Mouse (Mus musculus) limb, embryonic 12.5 days (tissue): ENCODE data around the gene Aff3. TPM values are rescaled to one million over a fixed set of nuclear protein-coding genes. Genes with fewer than 3 reads are reported as not detected.

Experiments
- ATAC-seq: fragments of 200-750 bp; cut with Nextera tagmentation; 2 replicates; pipeline ENCODE4 v1.8.0; 2017; ENCODE audit warnings: low read depth, moderate TSS enrichment; ENCODE audit not compliant: insufficient number of reproducible peaks, insufficient read depth, low FRiP score, low TSS enrichment
- H3K27ac ChIP-seq: fragments of 300-500 bp; sonication (generic); 2 replicates; pipeline ENCODE4 v1.5.1; 2016; ENCODE audit warnings: mild to moderate bottlenecking, moderate library complexity
- H3K27me3 ChIP-seq: fragments of 300-500 bp; sonication (generic); 2 replicates; pipeline ENCODE4 v1.6.1; 2016; ENCODE audit warnings: mild to moderate bottlenecking, moderate library complexity
- H3K36me3 ChIP-seq: fragments of 300-500 bp; sonication (generic); 2 replicates; pipeline ENCODE4 v1.6.1; 2016; ENCODE audit warnings: mild to moderate bottlenecking, moderate library complexity
- H3K4me1 ChIP-seq: fragments of 300-500 bp; sonication (generic); replicated peaks from 2 replicates; pipeline ENCODE4 v1.6.1; 2016
- H3K4me2 ChIP-seq: fragments of 300-500 bp; sonication (generic); 2 replicates; pipeline ENCODE4 v1.6.1; 2016; ENCODE audit warnings: mild to moderate bottlenecking, moderate library complexity
- H3K4me3 ChIP-seq: fragments of 300-500 bp; sonication (generic); replicated peaks from 2 replicates; pipeline ENCODE4 v1.5.1; 2016; ENCODE audit warnings: mild to moderate bottlenecking
- H3K9ac ChIP-seq: fragments of 300-500 bp; sonication (generic); replicated peaks from 2 replicates; pipeline ENCODE4 v1.6.1; 2016; ENCODE audit warnings: mild to moderate bottlenecking, moderate library complexity
- H3K9me3 ChIP-seq: fragments of 300-500 bp; sonication (generic); 2 replicates; pipeline ENCODE4 v1.6.1; 2016; ENCODE audit warnings: mild to moderate bottlenecking, moderate library complexity
- WGBS: fragments of 180-500 bp; shearing (Covaris S2); methylation state at CpG from one replicate; pipeline ENCODE4 v1.1.7; 2016; 5-methylcytosine and 5-hydroxymethylcytosine counted together
- polyA plus RNA-seq: library from polyadenylated mRNA; unstranded; fragments of >200 nt; fragmentation: Nextera tagmentation; extraction: Ambion mirVana; gene quantifications from 2 replicates; pipeline ENCODE4 v1.2.1, GENCODE M21; 2016

The Aff3 gene
- polyA plus RNA-seq, 1 experiment from 2014 or later, result 48.5 TPM

GRCm38 (mm10) chr1:38562397-38563199 lies 102.2 kb downstream of the Aff3 start:
- no peaks in the 10 kb centered on the region for H3K27me3 ChIP-seq
- H3K4me2 ChIP-seq, result no peak overlapping the region
- H3K36me3 ChIP-seq, result peaks cover 6% of the 10 kb centered on the region; the same call in 1 of the 2 replicates
- H3K4me1 ChIP-seq, result peaks cover 50% of the 10 kb centered on the region
- H3K27ac ChIP-seq, result no peak overlapping the region
- H3K9me3 ChIP-seq, result no peaks in the 10 kb centered on the region
- H3K9ac ChIP-seq, result no peak overlapping the region
- ATAC-seq, result no peak
- H3K4me3 ChIP-seq, result no peak overlapping the region
- 43% methylated on average over 11 of the region's 11 CpGs for WGBS

DNA sequence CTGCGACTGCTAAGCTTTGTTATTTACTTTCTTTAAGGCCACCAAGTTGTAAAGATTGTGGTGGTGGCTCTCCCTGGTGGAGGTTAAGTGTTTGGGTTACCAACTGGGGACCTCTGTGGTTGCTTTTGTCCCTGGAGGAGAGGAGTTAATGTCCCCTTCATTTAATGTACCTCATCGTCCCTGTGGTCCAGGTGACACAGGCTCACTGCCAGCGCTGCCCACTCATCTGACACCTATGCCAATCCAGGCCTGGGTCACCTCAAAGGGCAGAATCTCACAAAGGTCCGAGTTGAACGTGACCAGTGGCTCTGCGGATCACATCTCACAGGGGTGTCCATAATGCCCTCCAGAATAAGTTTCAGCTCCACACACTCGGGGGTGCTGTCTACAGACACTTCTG lies 103.4 kb downstream of the Aff3 start:
- Histone ChIP-seq H3K36me3 (peaks cover 6% of the 10 kb centered on the region; the same call in 1 of the 2 replicates), H3K4me2 (no peak overlapping the region), H3K4me3 (no peak overlapping the region), H3K4me1 (peaks cover 45% of the 10 kb centered on the region), H3K9ac (no peak overlapping the region), H3K9me3 (no peaks in the 10 kb centered on the region), H3K27ac (no peak overlapping the region), H3K27me3 (no peaks in the 10 kb centered on the region)
- no peak for ATAC-seq
- 76% methylated on average over 7 of the region's 7 CpGs for WGBS

- WGBS, result 82% methylated on average over 9 of the region's 9 CpGs
- Histone ChIP-seq H3K4me1 (peaks cover 38% of the 10 kb centered on the region), H3K4me2 (no peak overlapping the region), H3K9me3 (no peaks in the 10 kb centered on the region), H3K36me3 (peaks cover 6% of the 10 kb centered on the region; the same call in 1 of the 2 replicates), H3K27me3 (no peaks in the 10 kb centered on the region), H3K27ac (no peak overlapping the region), H3K4me3 (no peak overlapping the region), H3K9ac (no peak overlapping the region)
- ATAC-seq, result no peak
These were observed 104.1 kb downstream of the Aff3 start for GRCm38 (mm10) chr1:38560666-38561065.

DNA sequence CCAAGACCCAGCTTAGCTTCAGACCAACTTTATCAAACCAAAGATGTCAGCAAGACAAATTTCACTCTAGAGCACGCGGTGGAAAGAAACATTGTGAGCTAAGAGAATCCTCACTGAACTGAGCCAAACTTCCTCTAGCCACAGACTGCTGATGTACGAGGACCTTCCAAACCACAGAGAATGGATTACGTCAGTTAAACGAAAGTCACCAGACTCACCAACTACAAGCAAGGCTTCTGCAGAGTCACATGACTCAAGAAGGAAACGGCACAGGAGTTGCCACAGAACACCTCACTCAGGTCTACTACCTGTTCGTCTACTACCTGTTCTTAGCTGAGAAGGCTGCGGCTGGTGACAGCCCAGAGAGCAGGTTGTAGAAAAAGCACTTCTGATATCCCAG lies 107.1 kb downstream of the Aff3 start:
- ATAC-seq, result no peak
- H3K27ac ChIP-seq, result no peak overlapping the region
- H3K9ac ChIP-seq, result no peak overlapping the region
- WGBS, result 89% methylated on average over 8 of the region's 8 CpGs
- H3K4me1 ChIP-seq, result peaks cover 34% of the 10 kb centered on the region
- H3K9me3 ChIP-seq, result no peaks in the 10 kb centered on the region
- H3K4me3 ChIP-seq, result no peak overlapping the region
- H3K4me2 ChIP-seq, result no peak overlapping the region
- H3K27me3 ChIP-seq, result no peaks in the 10 kb centered on the region
- H3K36me3 ChIP-seq, result no peaks in the 10 kb centered on the region

- no peaks in the 10 kb centered on the region for H3K27me3 ChIP-seq
- H3K27ac ChIP-seq, result no peak overlapping the region
- no peaks in the 10 kb centered on the region for H3K36me3 ChIP-seq
- peaks cover 32% of the 10 kb centered on the region for H3K4me1 ChIP-seq
- H3K9ac ChIP-seq, result no peak overlapping the region
- no peak overlapping the region for H3K4me3 ChIP-seq
- 84% methylated on average over 3 of the region's 3 CpGs for WGBS
- H3K4me2 ChIP-seq, result no peak overlapping the region
- ATAC-seq, result no peak
- H3K9me3 ChIP-seq, result no peaks in the 10 kb centered on the region
These were observed 110.2 kb downstream of the Aff3 start for GRCm38 (mm10) chr1:38554546-38554945.

DNA sequence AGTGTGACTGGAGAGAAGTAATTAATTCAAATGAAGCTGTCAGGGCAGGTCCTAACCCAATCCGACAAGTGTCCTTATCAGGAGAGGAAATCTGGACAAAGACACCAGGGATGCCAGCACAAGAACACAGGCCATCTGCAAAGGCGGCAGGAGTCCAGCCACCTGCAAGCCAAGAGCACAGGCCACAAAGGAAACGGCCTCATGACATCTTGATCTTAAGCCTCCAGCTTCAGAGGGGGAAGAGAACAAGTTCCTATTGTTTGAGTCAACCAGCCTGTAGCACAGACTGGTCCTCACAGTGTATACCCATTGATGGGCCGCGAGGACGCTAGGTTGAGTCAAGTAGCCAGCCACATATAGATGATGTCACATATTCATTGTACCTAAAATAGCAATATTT lies 111.7 kb downstream of the Aff3 start:
- Histone ChIP-seq H3K27me3 (no peaks in the 10 kb centered on the region), H3K4me1 (peaks cover 44% of the 10 kb centered on the region), H3K4me2 (no peak overlapping the region), H3K9me3 (no peaks in the 10 kb centered on the region), H3K27ac (0 out of 2 replicates have a peak overlapping the region, but pooled peaks have one; percentile 4), H3K36me3 (no peaks in the 10 kb centered on the region), H3K4me3 (no peak overlapping the region), H3K9ac (no peak overlapping the region)
- no peak for ATAC-seq
- 72% methylated on average over 6 of the region's 6 CpGs for WGBS

- no peaks in the 10 kb centered on the region for H3K27me3 ChIP-seq
- no peak overlapping the region for H3K4me3 ChIP-seq
- no peak overlapping the region for H3K27ac ChIP-seq
- ATAC-seq, result no peak
- H3K4me1 ChIP-seq, result peaks cover 65% of the 10 kb centered on the region
- no peaks in the 10 kb centered on the region for H3K9me3 ChIP-seq
- no peak overlapping the region for H3K9ac ChIP-seq
- 76% methylated on average over 13 of the region's 13 CpGs for WGBS
- no peak overlapping the region for H3K4me2 ChIP-seq
- H3K36me3 ChIP-seq, result no peaks in the 10 kb centered on the region
These were observed 114.2 kb downstream of the Aff3 start for GRCm38 (mm10) chr1:38550579-38550978.

- H3K9me3 ChIP-seq, result no peaks in the 10 kb centered on the region
- H3K4me1 ChIP-seq, result peaks cover 66% of the 10 kb centered on the region
- H3K4me2 ChIP-seq, result no peak overlapping the region
- 72% methylated on average over 8 of the region's 8 CpGs for WGBS
- H3K36me3 ChIP-seq, result no peaks in the 10 kb centered on the region
- H3K4me3 ChIP-seq, result no peak overlapping the region
- H3K27ac ChIP-seq, result no peak overlapping the region
- no peaks in the 10 kb centered on the region for H3K27me3 ChIP-seq
- H3K9ac ChIP-seq, result no peak overlapping the region
- ATAC-seq, result no peak
These were observed 115.8 kb downstream of the Aff3 start for GRCm38 (mm10) chr1:38548671-38549661.

DNA sequence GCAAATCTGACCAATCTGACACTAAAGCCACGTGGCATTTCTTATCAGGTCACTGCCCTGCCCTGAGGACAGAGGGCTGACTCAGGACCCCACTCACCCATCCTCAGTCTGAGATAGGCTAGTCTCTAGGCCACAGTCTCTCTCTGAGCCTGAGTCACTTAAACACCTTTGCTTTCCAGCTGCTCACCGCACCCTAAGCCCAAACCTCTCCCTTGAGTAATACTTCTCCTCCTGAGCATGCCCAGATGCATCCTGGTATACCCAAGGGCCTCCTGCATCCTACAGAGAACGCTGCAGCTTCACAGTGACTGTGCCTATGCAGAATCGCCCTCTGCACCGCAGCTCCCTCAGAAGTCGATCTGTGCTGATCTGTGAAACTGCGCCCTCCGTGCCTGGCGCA lies 117.1 kb downstream of the Aff3 start:
- peaks cover 57% of the 10 kb centered on the region for H3K4me1 ChIP-seq
- no peak for ATAC-seq

GRCm38 (mm10) chr1:38546696-38547095 lies 118.1 kb downstream of the Aff3 start:
- Histone ChIP-seq H3K27ac (0 out of 2 replicates have a peak overlapping the region, but pooled peaks have one; percentile 12), H3K9me3 (no peaks in the 10 kb centered on the region), H3K9ac (0 out of 2 replicates have a peak overlapping the region, but pooled peaks have one; percentile 4), H3K4me1 (peaks cover 53% of the 10 kb centered on the region), H3K4me2 (no peak overlapping the region), H3K27me3 (no peaks in the 10 kb centered on the region), H3K36me3 (peaks cover 10% of the 10 kb centered on the region; the same call in 1 of the 2 replicates), H3K4me3 (no peak overlapping the region)
- ATAC-seq, result no peak
- WGBS, result 43% methylated on average over 7 of the region's 7 CpGs

More for the DNA sequence above, 117.1 kb downstream of the Aff3 start:
- H3K27ac ChIP-seq, result no peak overlapping the region
- H3K4me2 ChIP-seq, result no peak overlapping the region
- WGBS, result 82% methylated on average over 9 of the region's 9 CpGs
- H3K4me3 ChIP-seq, result no peak overlapping the region
- no peak overlapping the region for H3K9ac ChIP-seq
- H3K27me3 ChIP-seq, result no peaks in the 10 kb centered on the region
- peaks cover 2% of the 10 kb centered on the region; the same call in 1 of the 2 replicates for H3K36me3 ChIP-seq
- H3K9me3 ChIP-seq, result no peaks in the 10 kb centered on the region
